Mouse (Mus musculus): Measurements from ENCODE around the gene Syngr3. TPM values are rescaled to one million over a fixed set of nuclear protein-coding genes. Genes with fewer than 3 reads are reported as not detected.
"Not testable (repeated sequence)": the region's sequence is repeated elsewhere in the genome, so short reads cannot be mapped to it uniquely, and the experiment has no call there.

The Syngr3 gene
- polyA plus RNA-seq, 1 experiment from 2014 or later, result 147 TPM

DNA sequence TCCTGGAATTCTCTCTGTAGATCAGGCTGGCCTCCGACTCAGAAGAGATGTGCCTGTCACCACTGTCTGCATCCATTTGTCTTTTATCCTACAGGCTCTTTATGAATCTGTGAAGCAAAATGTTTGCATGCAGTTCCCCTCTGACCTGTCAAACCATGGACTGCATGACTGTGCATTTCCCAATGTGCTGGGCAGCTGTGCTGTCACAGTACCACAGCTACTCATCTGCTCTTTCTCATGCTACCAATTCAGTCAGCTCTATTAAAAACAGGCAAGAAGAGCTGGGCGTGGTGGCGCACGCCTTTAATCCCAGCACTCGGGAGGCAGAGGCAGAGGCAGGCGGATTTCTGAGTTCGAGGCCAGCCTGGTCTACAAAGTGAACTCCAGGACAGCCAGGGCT lies 22.7 kb downstream of the Syngr3 start:
- not testable (repeated sequence) for H3K4me3 ChIP-seq (replicated peaks; ENCODE audit: low read depth, low read length); ATAC-seq (ENCODE audit: low FRiP score, low TSS enrichment); H3K4me2 ChIP-seq (ENCODE audit: low read length); H3K36me3 ChIP-seq (ENCODE audit: control insufficient read depth, insufficient read depth, low read length); H3K27me3 ChIP-seq (ENCODE audit: control insufficient read depth, insufficient read depth, low read length); DNase-seq; H3K27ac ChIP-seq (replicated peaks; ENCODE audit: low read depth, low read length); H3K9me3 ChIP-seq (ENCODE audit: control insufficient read depth, low read length); H3K9ac ChIP-seq (replicated peaks; ENCODE audit: low read length)
- WGBS, result 68% methylated on average over 7 of the region's 7 CpGs
- H3K4me1 ChIP-seq (ENCODE audit: control insufficient read depth, insufficient read depth, low read length), result peaks cover 19% of the 10 kb centered on the region

GRCm38 (mm10) chr17:24658017-24658758 lies 31.6 kb downstream of the Syngr3 start, which contains the start of gene Npw:
Gene Npw (minus strand): TSS chr17:24658457.
- DNase-seq, result peak; percentile 38

GRCm38 (mm10) chr17:24654969-24655368 lies 34.8 kb downstream of the Syngr3 start:
- WGBS, result 79% methylated on average over 4 of the region's 4 CpGs
- Histone ChIP-seq H3K9me3 (ENCODE audit: control insufficient read depth, low read length) (no peaks in the 10 kb centered on the region), H3K4me2 (ENCODE audit: low read length) (no peak overlapping the region), H3K9ac (replicated peaks; ENCODE audit: low read length) (no peak overlapping the region), H3K36me3 (ENCODE audit: control insufficient read depth, insufficient read depth, low read length) (no peaks in the 10 kb centered on the region), H3K27ac (replicated peaks; ENCODE audit: low read depth, low read length) (no peak overlapping the region), H3K27me3 (ENCODE audit: control insufficient read depth, insufficient read depth, low read length) (peaks cover 43% of the 10 kb centered on the region), H3K4me1 (ENCODE audit: control insufficient read depth, insufficient read depth, low read length) (0 out of 2 replicates have a peak, but pooled peaks cover 7% of the 10 kb centered on the region), H3K4me3 (replicated peaks; ENCODE audit: low read depth, low read length) (no peak overlapping the region)
- ATAC-seq (ENCODE audit: low FRiP score, low TSS enrichment), result no peak
- DNase-seq, result no peak

More at GRCm38 (mm10) chr17:24658017-24658758, 31.6 kb downstream of the Syngr3 start, which contains the start of gene Npw:
- Histone ChIP-seq H3K4me2 (ENCODE audit: low read length) (peak within 1 kb of the TSS; percentile 52), H3K36me3 (ENCODE audit: control insufficient read depth, insufficient read depth, low read length) (no peaks in the 10 kb centered on the region), H3K4me1 (ENCODE audit: control insufficient read depth, insufficient read depth, low read length) (0 out of 2 replicates have a peak, but pooled peaks cover 5% of the 10 kb centered on the region), H3K27me3 (ENCODE audit: control insufficient read depth, insufficient read depth, low read length) (peaks cover 37% of the 10 kb centered on the region), H3K4me3 (replicated peaks; ENCODE audit: low read depth, low read length) (peak within 1 kb of the TSS; percentile 30), H3K9me3 (ENCODE audit: control insufficient read depth, low read length) (no peaks in the 10 kb centered on the region), H3K27ac (replicated peaks; ENCODE audit: low read depth, low read length) (no peak within 1 kb of the TSS), H3K9ac (replicated peaks; ENCODE audit: low read length) (peak within 1 kb of the TSS; percentile 40; the same call in 1 of the 2 replicates)
- 1% methylated on average over 47 of the region's 47 CpGs for WGBS
- no peak for ATAC-seq (ENCODE audit: low FRiP score, low TSS enrichment)

DNA sequence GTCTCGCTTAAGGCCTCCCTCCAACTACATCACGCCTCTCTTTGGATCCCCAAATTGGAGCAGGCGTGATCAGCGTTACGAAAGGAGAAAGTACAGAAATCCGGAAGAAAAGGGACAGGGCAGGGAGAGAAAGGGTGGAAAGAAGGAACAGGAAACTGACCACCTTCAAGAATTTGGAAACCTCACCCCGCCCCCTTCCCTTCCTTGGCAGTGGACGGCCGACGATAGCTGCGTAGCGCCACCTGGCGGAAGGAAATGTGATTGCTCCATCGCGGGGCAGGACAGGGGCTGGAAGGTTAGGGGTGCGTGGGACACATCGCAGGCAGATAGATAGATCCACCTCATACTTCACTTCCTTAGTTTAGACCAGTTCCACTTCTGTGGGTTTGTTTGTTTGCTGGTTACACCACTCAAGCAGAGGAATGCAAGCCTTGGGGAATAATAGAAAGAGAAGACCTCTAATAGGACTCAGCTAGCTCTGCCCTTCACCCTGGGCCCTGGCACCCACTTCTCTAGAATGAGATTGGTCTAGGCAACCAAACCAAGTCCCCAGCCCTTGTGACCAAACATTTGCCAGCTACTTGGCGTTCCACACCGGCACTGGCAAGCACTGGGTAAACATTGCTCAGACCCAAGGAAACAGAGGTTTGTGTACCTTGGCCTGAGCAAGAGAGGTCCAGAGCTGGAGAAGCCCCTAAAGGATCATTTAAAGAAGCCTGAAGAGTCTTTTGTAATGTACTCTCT lies 35.6 kb downstream of the Syngr3 start:
- no peak overlapping the region for H3K27ac ChIP-seq (replicated peaks; ENCODE audit: low read depth, low read length)
- 6% methylated on average over 19 of the region's 19 CpGs for WGBS
- ATAC-seq (ENCODE audit: low FRiP score, low TSS enrichment) (no peak; the same call in 1 of the 2 replicates), DNase-seq (peak; percentile 89)
- H3K9me3 ChIP-seq (ENCODE audit: control insufficient read depth, low read length), result no peaks in the 10 kb centered on the region
- H3K4me2 ChIP-seq (ENCODE audit: low read length), result peak overlapping the region; percentile 48
- H3K9ac ChIP-seq (replicated peaks; ENCODE audit: low read length), result peak overlapping the region; percentile 23; the same call in 1 of the 2 replicates
- H3K4me3 ChIP-seq (replicated peaks; ENCODE audit: low read depth, low read length), result peak overlapping the region; percentile 17; the same call in 1 of the 2 replicates
- H3K27me3 ChIP-seq (ENCODE audit: control insufficient read depth, insufficient read depth, low read length), result peaks cover 35% of the 10 kb centered on the region
- no peaks in the 10 kb centered on the region for H3K36me3 ChIP-seq (ENCODE audit: control insufficient read depth, insufficient read depth, low read length)
- peaks cover 11% of the 10 kb centered on the region; the same call in 1 of the 2 replicates for H3K4me1 ChIP-seq (ENCODE audit: control insufficient read depth, insufficient read depth, low read length)

GRCm38 (mm10) chr17:24651835-24652234 lies 37.9 kb downstream of the Syngr3 start:
- H3K27me3 ChIP-seq (ENCODE audit: control insufficient read depth, insufficient read depth, low read length), result peaks cover 12% of the 10 kb centered on the region; the same call in 1 of the 2 replicates
- no peak overlapping the region for H3K4me2 ChIP-seq (ENCODE audit: low read length)
- ATAC-seq (ENCODE audit: low FRiP score, low TSS enrichment), result no peak
- WGBS, result 74% methylated on average over 3 of the region's 3 CpGs
- peaks cover 7% of the 10 kb centered on the region; the same call in 1 of the 2 replicates for H3K4me1 ChIP-seq (ENCODE audit: control insufficient read depth, insufficient read depth, low read length)
- no peaks in the 10 kb centered on the region for H3K36me3 ChIP-seq (ENCODE audit: control insufficient read depth, insufficient read depth, low read length)
- no peak overlapping the region for H3K9ac ChIP-seq (replicated peaks; ENCODE audit: low read length)
- DNase-seq, result no peak
- H3K9me3 ChIP-seq (ENCODE audit: control insufficient read depth, low read length), result no peaks in the 10 kb centered on the region
- no peak overlapping the region for H3K27ac ChIP-seq (replicated peaks; ENCODE audit: low read depth, low read length)
- H3K4me3 ChIP-seq (replicated peaks; ENCODE audit: low read depth, low read length), result no peak overlapping the region

DNA sequence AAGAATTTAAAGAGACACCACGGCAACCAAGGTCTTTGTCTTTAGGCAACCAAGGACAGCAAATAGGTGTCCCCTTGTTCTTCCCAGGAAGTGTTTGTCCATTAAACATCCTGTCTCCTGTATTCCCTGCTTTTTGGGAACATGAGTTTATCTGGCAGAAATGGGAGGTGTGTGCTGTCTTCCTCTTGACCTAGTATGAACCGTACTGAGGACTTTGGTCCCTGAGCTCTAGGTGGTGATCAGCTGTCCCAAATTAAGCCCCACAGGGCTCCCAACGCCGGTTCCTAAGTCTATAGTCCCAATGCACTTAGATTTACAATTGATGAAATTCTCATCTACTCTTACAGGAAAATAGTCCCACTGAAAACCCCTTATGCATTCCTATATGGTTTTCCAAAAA lies 39.0 kb downstream of the Syngr3 start:
- no peaks in the 10 kb centered on the region for H3K9me3 ChIP-seq (ENCODE audit: control insufficient read depth, low read length)
- H3K27ac ChIP-seq (replicated peaks; ENCODE audit: low read depth, low read length), result no peak overlapping the region
- H3K4me3 ChIP-seq (replicated peaks; ENCODE audit: low read depth, low read length), result no peak overlapping the region
- ATAC-seq (ENCODE audit: low FRiP score, low TSS enrichment) (no peak), DNase-seq (no peak)
- WGBS, result 75% methylated on average over 4 of the region's 4 CpGs
- H3K4me1 ChIP-seq (ENCODE audit: control insufficient read depth, insufficient read depth, low read length), result peaks cover 7% of the 10 kb centered on the region; the same call in 1 of the 2 replicates
- peak overlapping the region; percentile 95; the same call in 1 of the 2 replicates for H3K4me2 ChIP-seq (ENCODE audit: low read length)
- H3K9ac ChIP-seq (replicated peaks; ENCODE audit: low read length), result no peak overlapping the region
- H3K36me3 ChIP-seq (ENCODE audit: control insufficient read depth, insufficient read depth, low read length), result no peaks in the 10 kb centered on the region
- H3K27me3 ChIP-seq (ENCODE audit: control insufficient read depth, insufficient read depth, low read length), result peaks cover 6% of the 10 kb centered on the region; the same call in 1 of the 2 replicates

DNA sequence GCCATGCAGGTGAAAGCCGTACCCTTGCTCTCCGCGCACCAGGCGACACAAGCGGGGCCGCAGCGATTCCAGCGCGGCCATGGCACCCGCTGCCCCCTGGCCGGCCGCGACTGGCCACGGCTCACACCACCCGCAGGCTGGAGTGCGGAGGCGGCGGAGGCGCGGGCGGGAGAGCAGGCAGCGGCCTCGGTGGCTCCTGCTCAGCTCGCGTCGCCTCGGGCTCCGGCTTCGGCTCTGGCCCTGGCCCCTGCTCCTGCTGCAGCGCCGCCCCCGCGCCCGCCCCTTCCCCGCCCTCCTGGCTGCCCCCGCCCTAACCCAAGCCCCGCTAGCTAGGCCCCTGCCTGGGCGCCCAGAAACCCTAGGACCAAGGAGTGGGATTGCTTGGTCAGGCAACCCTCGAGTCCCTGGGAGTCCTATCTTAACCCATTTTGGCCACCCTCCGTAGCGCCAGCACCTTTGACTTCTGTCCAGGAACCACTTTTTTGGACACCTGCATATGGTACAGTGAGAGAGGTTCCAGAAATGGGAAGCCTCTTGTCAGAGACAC lies 39.6 kb downstream of the Syngr3 start, which contains the start of gene Slc9a3r2:
TSS of gene Slc9a3r2 (minus strand) at position 258 of the 547 bp plus-strand sequence.
- ATAC-seq (ENCODE audit: low FRiP score, low TSS enrichment), result peak; percentile 60
- H3K9me3 ChIP-seq (ENCODE audit: control insufficient read depth, low read length), result no peaks in the 10 kb centered on the region

DNA sequence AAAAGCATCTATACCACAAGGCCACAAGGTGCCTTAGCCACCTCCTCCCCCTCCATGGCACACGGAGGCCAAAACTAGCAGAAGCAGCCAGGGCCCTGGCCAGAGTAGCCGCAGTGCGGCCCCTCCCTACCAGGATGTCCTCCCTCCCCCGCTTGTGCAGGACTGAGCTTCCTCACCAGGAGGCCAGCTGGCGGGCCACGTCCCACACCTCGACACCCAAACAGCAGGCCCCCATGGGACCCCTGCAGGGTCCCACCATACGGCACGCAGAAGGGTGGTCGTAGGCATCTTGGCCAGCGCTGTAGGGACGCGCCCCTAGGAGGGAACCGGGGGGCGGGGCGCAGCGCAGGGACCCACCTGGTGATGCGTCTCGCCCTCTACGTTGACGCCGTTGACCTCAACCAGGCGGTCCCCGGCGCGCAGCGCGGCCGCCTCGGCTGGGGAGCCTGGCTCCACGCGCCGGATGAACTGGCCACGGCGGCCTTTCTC lies 40.1 kb downstream of the Syngr3 start:
- WGBS, result under 1% methylated on average over 35 of the region's 35 CpGs
- H3K4me2 ChIP-seq (ENCODE audit: low read length), result peak overlapping the region; percentile 95

More for the DNA sequence above, 39.6 kb downstream of the Syngr3 start, which contains the start of gene Slc9a3r2:
- WGBS, result 1% methylated on average over 40 of the region's 41 CpGs
- peak; percentile 73 for DNase-seq
- H3K4me3 ChIP-seq (replicated peaks; ENCODE audit: low read depth, low read length), result peak within 1 kb of the TSS; percentile 67
- H3K27ac ChIP-seq (replicated peaks; ENCODE audit: low read depth, low read length), result peak within 1 kb of the TSS; percentile 37; the same call in 1 of the 2 replicates
- H3K4me1 ChIP-seq (ENCODE audit: control insufficient read depth, insufficient read depth, low read length), result peaks cover 7% of the 10 kb centered on the region; the same call in 1 of the 2 replicates
- peak within 1 kb of the TSS; percentile 85 for H3K9ac ChIP-seq (replicated peaks; ENCODE audit: low read length)
- H3K36me3 ChIP-seq (ENCODE audit: control insufficient read depth, insufficient read depth, low read length), result no peaks in the 10 kb centered on the region
- peaks cover 6% of the 10 kb centered on the region; the same call in 1 of the 2 replicates for H3K27me3 ChIP-seq (ENCODE audit: control insufficient read depth, insufficient read depth, low read length)
- peak within 1 kb of the TSS; percentile 95 for H3K4me2 ChIP-seq (ENCODE audit: low read length)

More for the DNA sequence above, 40.1 kb downstream of the Syngr3 start:
- peak overlapping the region; percentile 85 for H3K9ac ChIP-seq (replicated peaks; ENCODE audit: low read length)
- no peaks in the 10 kb centered on the region for H3K9me3 ChIP-seq (ENCODE audit: control insufficient read depth, low read length)
- H3K4me1 ChIP-seq (ENCODE audit: control insufficient read depth, insufficient read depth, low read length), result peaks cover 7% of the 10 kb centered on the region; the same call in 1 of the 2 replicates
- H3K27me3 ChIP-seq (ENCODE audit: control insufficient read depth, insufficient read depth, low read length), result peaks cover 6% of the 10 kb centered on the region; the same call in 1 of the 2 replicates
- peak overlapping the region; percentile 67 for H3K4me3 ChIP-seq (replicated peaks; ENCODE audit: low read depth, low read length)
- no peaks in the 10 kb centered on the region for H3K36me3 ChIP-seq (ENCODE audit: control insufficient read depth, insufficient read depth, low read length)
- peak; percentile 62 for ATAC-seq (ENCODE audit: low FRiP score, low TSS enrichment)
- DNase-seq, result peak; percentile 62
- H3K27ac ChIP-seq (replicated peaks; ENCODE audit: low read depth, low read length), result peak overlapping the region; percentile 37; the same call in 1 of the 2 replicates
